Mouse (Mus musculus) stomach, embryonic 14.5 days (tissue): ENCODE measurements at regions not wholly inside any gene's neighbourhood (a gene's known extent, or its start where the extent isn't known, plus 50 kb on each side); places are given as distances from the start of the nearest gene placed in this dataset.

Experiments
- ATAC-seq: fragments of 200-750 bp; cut with Nextera tagmentation; 2 replicates; pipeline ENCODE4 v1.8.0; 2017; ENCODE audit warnings: low read depth, moderate TSS enrichment; ENCODE audit not compliant: insufficient number of reproducible peaks, insufficient read depth, low FRiP score
- H3K27ac ChIP-seq: fragments of 300-500 bp; sonication (generic); 2 replicates; pipeline ENCODE4 v1.5.1; 2014; ENCODE audit warnings: mild to moderate bottlenecking, low read length, moderate library complexity, mixed read lengths
- H3K27me3 ChIP-seq: fragments of 300-500 bp; sonication (generic); 2 replicates; pipeline ENCODE4 v1.6.1; 2014; ENCODE audit warnings: low read length, control low read depth, mixed read lengths; ENCODE audit not compliant: control insufficient read depth, insufficient read depth
- H3K36me3 ChIP-seq: fragments of 300-500 bp; sonication (generic); 2 replicates; pipeline ENCODE4 v1.6.1; 2014; ENCODE audit warnings: mild to moderate bottlenecking, control low read depth, low read length, moderate library complexity, mixed read lengths; ENCODE audit not compliant: control insufficient read depth, insufficient read depth
- H3K4me1 ChIP-seq: fragments of 300-500 bp; sonication (generic); 2 replicates; pipeline ENCODE4 v1.6.1; 2014; ENCODE audit warnings: low read length, control low read depth, mixed read lengths; ENCODE audit not compliant: control insufficient read depth, insufficient read depth
- H3K4me2 ChIP-seq: fragments of 300-500 bp; sonication (generic); replicated peaks from 2 replicates; pipeline ENCODE4 v1.6.1; 2014; ENCODE audit warnings: low read depth, low read length, control low read depth
- H3K4me3 ChIP-seq: fragments of 300-500 bp; sonication (generic); 2 replicates; pipeline ENCODE4 v1.5.1; 2014; ENCODE audit warnings: low read depth, low read length, control low read depth
- H3K9ac ChIP-seq: fragments of 300-500 bp; sonication (generic); replicated peaks from 2 replicates; pipeline ENCODE4 v1.6.1; 2014; ENCODE audit warnings: low read depth, mild to moderate bottlenecking, control low read depth, low read length, moderate library complexity, mixed read lengths
- H3K9me3 ChIP-seq: fragments of 300-500 bp; sonication (generic); 2 replicates; pipeline ENCODE4 v1.6.1; 2016; ENCODE audit warnings: low read depth, low read length, control low read depth; ENCODE audit not compliant: control insufficient read depth
- WGBS: fragments of 180-500 bp; shearing (Covaris S2); extraction: QIAGEN DNeasy Blood & Tissue Kit; methylation state at CpG from one replicate; pipeline ENCODE4 v1.1.7; 2014; 5-methylcytosine and 5-hydroxymethylcytosine counted together

DNA sequence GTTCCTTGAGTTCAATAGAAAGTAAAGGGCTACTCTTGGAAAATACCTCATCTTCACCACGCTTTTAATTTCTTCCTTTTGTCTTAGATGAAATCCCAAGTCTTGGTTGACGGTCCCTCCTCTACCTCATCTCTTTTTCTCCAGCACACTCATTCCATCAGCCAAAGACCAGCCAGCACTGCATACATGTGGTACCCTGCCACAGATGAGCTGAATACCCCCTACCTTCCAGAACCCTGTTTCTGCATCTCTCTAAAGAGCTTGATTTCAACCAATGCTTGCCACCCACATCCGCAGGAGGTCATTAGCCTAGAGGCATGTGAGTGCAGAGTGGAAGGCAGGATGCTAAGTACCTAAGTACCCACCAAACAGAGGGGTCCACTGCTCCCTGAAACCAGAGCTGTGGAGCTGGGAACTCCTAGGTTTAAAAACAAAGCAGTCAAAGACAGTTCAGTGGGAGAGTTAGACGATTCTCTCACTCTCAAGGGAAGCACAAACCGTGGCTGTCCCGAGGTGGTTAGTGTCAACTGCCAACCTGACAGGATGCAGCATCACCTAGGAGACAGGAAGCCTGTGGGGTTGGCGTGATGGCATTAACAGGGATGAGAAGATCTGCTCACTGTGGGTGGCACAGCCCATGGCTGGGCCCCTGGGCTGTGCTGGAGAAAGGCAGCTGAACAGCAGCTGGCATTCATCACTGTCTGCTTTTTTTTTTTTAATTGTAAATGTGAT is 289.4 kb downstream of the Sox4 start:
- H3K36me3 ChIP-seq: no peaks in the 10 kb centered on the region
- no peak overlapping the region for H3K4me2 ChIP-seq
- no peak overlapping the region for H3K4me3 ChIP-seq
- peak overlapping the region; percentile 61 for H3K27ac ChIP-seq
- H3K9ac ChIP-seq: 0 out of 2 replicates have a peak overlapping the region, but pooled peaks have one; percentile 10
- no peaks in the 10 kb centered on the region for H3K9me3 ChIP-seq
- no peaks in the 10 kb centered on the region for H3K27me3 ChIP-seq
- 48% methylated on average over 7 of the region's 7 CpGs for WGBS
- peaks cover 26% of the 10 kb centered on the region for H3K4me1 ChIP-seq
- 0 out of 2 replicates have a peak, but pooled peaks have one; percentile 56 for ATAC-seq

DNA sequence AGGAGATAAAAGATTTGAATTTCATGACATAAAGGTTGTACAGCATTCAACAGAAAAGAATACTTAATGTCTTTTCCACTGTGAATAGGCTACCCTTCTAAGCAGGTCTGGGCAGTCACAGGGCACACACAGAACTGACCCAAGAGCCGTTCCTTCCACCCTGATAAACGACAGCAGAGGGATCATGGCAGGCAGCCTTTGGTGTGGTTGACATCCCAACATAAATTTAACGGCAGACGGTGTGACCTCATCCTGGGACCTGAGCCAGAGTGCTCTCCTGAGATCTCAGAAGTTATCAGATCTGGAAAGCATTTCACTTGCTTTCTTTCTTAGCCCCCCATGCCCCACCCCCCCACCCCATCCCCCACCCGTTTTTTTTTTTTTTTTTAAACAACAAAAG is 290.1 kb downstream of the Sox4 start:
- WGBS: 14% methylated on average over 5 of the region's 5 CpGs
- no peak for ATAC-seq

DNA sequence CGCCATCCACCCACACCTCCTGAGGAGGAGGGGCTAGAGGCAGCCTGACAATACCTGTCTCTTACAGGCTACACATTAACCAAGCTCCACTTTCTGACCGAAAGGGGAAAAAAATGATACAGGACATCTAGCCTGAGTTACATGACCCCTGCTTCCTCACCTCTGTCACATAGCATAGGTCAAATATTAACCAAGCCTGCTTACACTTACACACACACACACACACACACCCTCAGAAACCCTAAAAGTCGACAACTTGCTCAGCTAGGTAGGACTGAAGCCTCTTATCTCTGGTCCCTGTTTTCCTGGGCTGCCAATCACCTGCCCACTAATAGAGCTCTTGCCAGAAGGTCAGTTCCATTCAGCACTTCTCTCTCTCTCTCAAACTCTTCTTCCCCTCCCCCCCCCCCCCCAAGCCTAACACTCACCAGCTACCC is 291.2 kb downstream of the Sox4 start:
- Histone ChIP-seq H3K4me3 (no peak overlapping the region), H3K4me2 (no peak overlapping the region), H3K4me1 (peaks cover 29% of the 10 kb centered on the region), H3K27me3 (no peaks in the 10 kb centered on the region), H3K36me3 (no peaks in the 10 kb centered on the region), H3K9me3 (no peaks in the 10 kb centered on the region), H3K27ac (peak overlapping the region; percentile 33; the same call in 1 of the 2 replicates), H3K9ac (no peak overlapping the region)
- 48% methylated on average over 3 of the region's 3 CpGs for WGBS
- ATAC-seq: peak; percentile 78

More for the DNA sequence above, 290.1 kb downstream of the Sox4 start:
- Histone ChIP-seq H3K4me3 (no peak overlapping the region), H3K9ac (no peak overlapping the region), H3K4me2 (no peak overlapping the region), H3K9me3 (no peaks in the 10 kb centered on the region), H3K27me3 (no peaks in the 10 kb centered on the region), H3K27ac (no peak overlapping the region), H3K4me1 (peaks cover 29% of the 10 kb centered on the region), H3K36me3 (no peaks in the 10 kb centered on the region)

DNA sequence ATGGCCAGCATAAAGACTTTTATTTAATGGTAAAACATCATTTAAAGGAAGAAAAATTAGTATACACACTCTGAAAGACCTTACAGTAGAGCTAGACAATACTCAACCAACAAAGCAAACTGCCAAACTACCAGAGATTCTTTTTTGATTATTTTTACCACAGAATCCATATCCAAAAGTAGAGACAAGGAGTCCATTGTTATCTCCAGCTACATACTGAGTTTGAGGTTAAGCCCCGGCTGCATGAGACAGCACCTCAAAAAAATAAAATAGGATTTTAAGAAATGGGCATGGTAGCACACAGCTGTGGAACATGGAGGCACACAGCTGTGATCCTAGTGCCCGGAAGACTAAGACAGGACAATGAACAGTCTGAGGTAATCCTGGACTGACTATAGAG is 293.4 kb downstream of the Sox4 start:
- H3K4me2 ChIP-seq: no peak overlapping the region
- peaks cover 19% of the 10 kb centered on the region for H3K4me1 ChIP-seq
- 84% methylated on average over 2 of the region's 2 CpGs for WGBS

DNA sequence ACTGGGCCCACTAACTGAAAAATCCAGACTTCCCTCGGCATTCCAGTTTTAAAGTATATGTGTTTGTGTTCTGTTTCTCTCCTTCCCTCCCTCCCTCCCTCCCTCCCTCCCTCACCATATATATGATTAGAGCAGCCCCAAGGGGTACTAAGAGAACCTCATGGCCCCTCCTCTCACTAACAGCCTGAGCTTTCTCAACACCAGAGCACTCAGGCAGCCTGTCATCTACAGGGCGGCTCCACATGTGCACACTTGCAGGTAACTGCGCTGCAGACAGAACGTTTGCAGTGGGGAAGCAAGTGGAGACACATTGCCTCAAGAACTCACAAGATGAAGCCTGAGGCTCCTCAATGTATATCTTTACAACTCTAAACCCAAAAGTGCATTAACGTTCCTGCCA is 294.9 kb downstream of the Sox4 start:
- 0 out of 2 replicates have a peak, but pooled peaks have one; percentile 60 for ATAC-seq

More for the DNA sequence above, 293.4 kb downstream of the Sox4 start:
- ATAC-seq: no peak
- Histone ChIP-seq H3K27me3 (no peaks in the 10 kb centered on the region), H3K27ac (no peak overlapping the region), H3K36me3 (no peaks in the 10 kb centered on the region), H3K9ac (no peak overlapping the region), H3K9me3 (no peaks in the 10 kb centered on the region), H3K4me3 (no peak overlapping the region)

DNA sequence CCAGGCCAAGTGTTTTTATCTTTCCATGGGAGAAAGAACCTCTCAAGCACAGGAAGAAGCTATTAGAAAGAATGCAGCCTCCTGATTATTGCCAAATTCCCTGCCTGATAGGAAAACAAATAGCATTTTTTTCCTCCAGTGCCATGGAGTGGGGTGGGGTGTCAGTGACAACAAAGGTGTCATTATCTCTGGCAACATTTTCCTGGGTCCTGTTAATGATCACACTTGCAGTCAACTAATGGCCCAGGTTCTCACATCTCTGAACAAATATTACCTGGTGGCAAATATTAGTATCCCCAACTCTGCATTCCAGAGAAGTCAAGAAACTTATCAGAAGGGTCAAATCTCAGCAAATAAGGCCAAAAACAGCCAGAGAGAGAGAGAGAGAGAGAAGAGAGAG is 298.6 kb downstream of the Sox4 start:
- no peak overlapping the region for H3K4me2 ChIP-seq
- peaks cover 8% of the 10 kb centered on the region; the same call in 1 of the 2 replicates for H3K4me1 ChIP-seq
- H3K4me3 ChIP-seq: no peak overlapping the region
- no peak overlapping the region for H3K9ac ChIP-seq
- no peak overlapping the region for H3K27ac ChIP-seq
- H3K27me3 ChIP-seq: no peaks in the 10 kb centered on the region
- ATAC-seq: no peak
- H3K36me3 ChIP-seq: no peaks in the 10 kb centered on the region
- no peaks in the 10 kb centered on the region for H3K9me3 ChIP-seq

More for the DNA sequence above, 294.9 kb downstream of the Sox4 start:
- H3K9ac ChIP-seq: no peak overlapping the region
- H3K27ac ChIP-seq: no peak overlapping the region
- no peak overlapping the region for H3K4me2 ChIP-seq
- H3K36me3 ChIP-seq: no peaks in the 10 kb centered on the region
- 39% methylated on average over 5 of the region's 5 CpGs for WGBS
- no peaks in the 10 kb centered on the region for H3K9me3 ChIP-seq
- H3K4me1 ChIP-seq: peaks cover 6% of the 10 kb centered on the region; the same call in 1 of the 2 replicates
- no peak overlapping the region for H3K4me3 ChIP-seq
- no peaks in the 10 kb centered on the region for H3K27me3 ChIP-seq

DNA sequence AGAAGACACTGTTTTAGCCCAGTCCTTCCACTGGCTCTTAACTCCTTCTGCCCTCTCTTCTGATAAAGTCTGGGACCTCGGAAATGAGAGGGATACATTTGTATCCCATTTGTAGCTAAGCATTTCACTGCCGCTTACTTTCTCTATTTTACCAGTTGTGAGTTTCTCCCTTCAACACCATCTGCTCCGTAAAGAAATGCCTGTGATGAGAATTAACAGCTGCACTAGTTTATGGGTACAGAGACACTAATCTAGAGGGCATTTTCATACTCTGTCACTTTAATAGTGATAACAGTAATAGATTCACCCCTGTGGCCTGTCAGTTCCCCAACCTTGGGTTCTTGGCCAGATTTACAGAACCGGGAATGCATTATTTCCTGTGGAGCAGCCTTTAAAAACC is 300.2 kb downstream of the Sox4 start:
- WGBS: 70% methylated on average over 4 of the region's 4 CpGs
- no peaks in the 10 kb centered on the region for H3K27me3 ChIP-seq
- H3K27ac ChIP-seq: no peak overlapping the region
- no peaks in the 10 kb centered on the region for H3K36me3 ChIP-seq
- H3K9ac ChIP-seq: no peak overlapping the region
- H3K4me1 ChIP-seq: peaks cover 3% of the 10 kb centered on the region; the same call in 1 of the 2 replicates
- H3K9me3 ChIP-seq: no peaks in the 10 kb centered on the region
- H3K4me2 ChIP-seq: no peak overlapping the region
- ATAC-seq: no peak
- no peak overlapping the region for H3K4me3 ChIP-seq

DNA sequence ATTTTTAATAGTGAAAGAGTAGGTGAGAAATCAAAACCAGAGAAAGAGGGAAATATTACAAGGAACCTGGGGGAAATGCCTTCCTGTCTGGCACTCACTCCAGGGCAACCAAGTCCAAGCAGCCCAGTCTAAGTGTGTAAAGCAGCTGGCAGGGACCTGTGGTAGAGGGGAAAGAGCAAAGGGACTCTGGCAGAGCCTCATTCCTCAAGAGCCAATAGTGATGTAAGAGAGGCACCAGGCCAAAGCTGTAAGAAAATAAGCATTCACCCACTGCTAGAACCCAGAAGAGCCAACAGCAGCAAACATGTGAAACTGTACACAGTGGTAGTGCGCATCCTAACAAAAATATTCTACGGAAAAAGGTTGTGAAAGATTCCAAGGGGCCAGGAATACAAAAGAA is 301.7 kb downstream of the Sox4 start:
- Histone ChIP-seq H3K27me3 (no peaks in the 10 kb centered on the region), H3K9me3 (no peaks in the 10 kb centered on the region), H3K4me3 (no peak overlapping the region), H3K4me1 (0 out of 2 replicates have a peak, but pooled peaks cover 2% of the 10 kb centered on the region), H3K27ac (no peak overlapping the region), H3K4me2 (no peak overlapping the region), H3K36me3 (no peaks in the 10 kb centered on the region), H3K9ac (no peak overlapping the region)
- 81% methylated on average over 2 of the region's 2 CpGs for WGBS
- no peak for ATAC-seq
